Mouse (Mus musculus) liver, embryonic 14.5 days (tissue): Measurements from ENCODE around the gene Kcng4. TPM values are rescaled to one million over a fixed set of nuclear protein-coding genes. Genes with fewer than 3 reads are reported as not detected.

Source experiments
- ATAC-seq: fragments of 200-750 bp; cut with Nextera tagmentation; 2 replicates; pipeline ENCODE4 v1.8.0; 2017; ENCODE audit warnings: moderate number of reproducible peaks, mild to moderate bottlenecking, moderate library complexity; ENCODE audit not compliant: insufficient read depth
- DNase-seq, 3 experiments: peaks; one replicate each; pipeline ENCODE4 v3.0.0-alpha.2; 2012 to 2013; ENCODE audit warnings: low read depth in 3 of 3, low spot score in 3 of 3
- H3K27ac ChIP-seq: fragments of 300-500 bp; sonication (generic); 2 replicates; pipeline ENCODE4 v1.5.1; 2014; ENCODE audit warnings: moderate library complexity, mild to moderate bottlenecking, control low read depth, inconsistent platforms
- H3K27me3 ChIP-seq: fragments of 300-500 bp; sonication (generic); 2 replicates; pipeline ENCODE4 v1.6.1; 2014; ENCODE audit warnings: mild to moderate bottlenecking, low read length, moderate library complexity; ENCODE audit not compliant: control insufficient read depth, insufficient read depth
- H3K36me3 ChIP-seq: fragments of 300-500 bp; sonication (generic); replicated peaks from 2 replicates; pipeline ENCODE4 v1.6.1; 2014; ENCODE audit warnings: low read depth; ENCODE audit not compliant: control insufficient read depth, insufficient read depth
- H3K4me1 ChIP-seq, 2 experiments: fragments of 200-500 bp in 1 of 2; fragments of 300-500 bp in 1 of 2; sonication (generic) in 1 of 2; replicated peaks; 2 replicates each; pipeline ENCODE4 v1.6.1; 2012 to 2014; ENCODE audit warnings: antibody characterized with exemption in 1 of 2, inconsistent platforms in 1 of 2, low read length in 1 of 2; ENCODE audit not compliant: control insufficient read depth in 2 of 2, insufficient read depth in 2 of 2
- H3K4me2 ChIP-seq: fragments of 300-500 bp; sonication (generic); 2 replicates; pipeline ENCODE4 v1.6.1; 2014; ENCODE audit warnings: low read depth, mild to moderate bottlenecking, control low read depth, moderate library complexity
- H3K4me3 ChIP-seq, 2 experiments: fragments of 200-500 bp in 1 of 2; fragments of 300-500 bp in 1 of 2; sonication (generic) in 1 of 2; 2 replicates each; pipeline ENCODE4 v1.5.1; 2012 to 2014; ENCODE audit warnings: low read depth in 2 of 2, low read length in 2 of 2, mild to moderate bottlenecking in 2 of 2, control low read depth in 1 of 2, inconsistent platforms in 1 of 2, moderate library complexity in 1 of 2; ENCODE audit not compliant: insufficient read depth in 1 of 2
- H3K9ac ChIP-seq: fragments of 300-500 bp; sonication (generic); replicated peaks from 2 replicates; pipeline ENCODE4 v1.6.1; 2014; ENCODE audit warnings: mild to moderate bottlenecking, control low read depth, moderate library complexity
- H3K9me3 ChIP-seq: fragments of 300-500 bp; sonication (generic); 2 replicates; pipeline ENCODE4 v1.6.1; 2016; ENCODE audit warnings: low read length, mixed read lengths; ENCODE audit not compliant: control insufficient read depth
- CTCF ChIP-seq: IDR thresholded peaks from 2 replicates; pipeline ENCODE4 v1.5.1; 2016; ENCODE audit warnings: antibody characterized with exemption, low read depth, control low read depth
- EP300 ChIP-seq: IDR thresholded peaks from 2 replicates; pipeline ENCODE4 v1.6.1; 2016; ENCODE audit warnings: antibody characterized with exemption, low read depth
- WGBS: fragments of 180-500 bp; shearing (Covaris S2); extraction: QIAGEN DNeasy Blood & Tissue Kit; methylation state at CpG from one replicate; pipeline ENCODE4 v1.1.7; 2014; ENCODE audit not compliant: insufficient replicate concordance; 5-methylcytosine and 5-hydroxymethylcytosine counted together
- polyA plus RNA-seq, 2 experiments: library from polyadenylated mRNA; depleted of rRNA in 1 of 2; stranded (reverse) in 1 of 2; unstranded in 1 of 2; fragments of >200 nt; fragmentation: Nextera tagmentation in 1 of 2; extraction: Ambion mirVana in 1 of 2; gene quantifications; 2 replicates each; pipeline versions ENCODE4 v1.2.1 to v1.2.3; 2012 to 2014

Kcng4 gene
- polyA plus RNA-seq, 2 experiments: not detected

GRCm38 (mm10) chr8:119623061-119623460 is 12.4 kb downstream of the Kcng4 start:
- no peaks in the 10 kb centered on the region for H3K27me3 ChIP-seq
- H3K27ac ChIP-seq: no peak overlapping the region
- DNase-seq (no peak), ATAC-seq (no peak)
- H3K4me1 ChIP-seq: peaks cover 0 to 6% of the 10 kb centered on the region in 2 experiments; a peak in 3 of 4 replicates
- no peak overlapping the region for H3K4me2 ChIP-seq
- H3K4me3 ChIP-seq: no peak overlapping the region
- TF ChIP-seq CTCF (no peak), EP300 (no peak)
- no peaks in the 10 kb centered on the region for H3K9me3 ChIP-seq
- WGBS: 72% methylated on average over 8 of the region's 8 CpGs
- no peaks in the 10 kb centered on the region for H3K36me3 ChIP-seq
- H3K9ac ChIP-seq: no peak overlapping the region

- Histone ChIP-seq H3K36me3 (no peaks in the 10 kb centered on the region), H3K4me1 (peaks cover 0 to 3% of the 10 kb centered on the region in 2 experiments; a peak in 3 of 4 replicates)
Observed at GRCm38 (mm10) chr8:119622555-119622954, 12.9 kb downstream of the Kcng4 start.

GRCm38 (mm10) chr8:119620848-119621465 is 14.5 kb downstream of the Kcng4 start:
- Histone ChIP-seq H3K27me3 (no peaks in the 10 kb centered on the region), H3K4me1 (no peaks in the 10 kb centered on the region), H3K9ac (no peak overlapping the region), H3K4me3 (no peak overlapping the region), H3K9me3 (no peaks in the 10 kb centered on the region), H3K27ac (no peak overlapping the region), H3K4me2 (no peak overlapping the region), H3K36me3 (no peaks in the 10 kb centered on the region)
- 65% methylated on average over 14 of the region's 14 CpGs for WGBS
- DNase-seq (no peak), ATAC-seq (no peak)
- TF ChIP-seq CTCF (no peak), EP300 (no peak)

More at GRCm38 (mm10) chr8:119622555-119622954, 12.9 kb downstream of the Kcng4 start:
- Histone ChIP-seq H3K9ac (no peak overlapping the region), H3K9me3 (no peaks in the 10 kb centered on the region), H3K4me3 (no peak overlapping the region), H3K27me3 (no peaks in the 10 kb centered on the region), H3K4me2 (no peak overlapping the region), H3K27ac (no peak overlapping the region)
- no peak for ATAC-seq
- WGBS: 50% methylated on average over 4 of the region's 4 CpGs
- no peak for TF ChIP-seq EP300
- TF ChIP-seq CTCF: no peak
- no peak for DNase-seq

- no peak overlapping the region for H3K4me2 ChIP-seq
- DNase-seq: no peak
- 53% methylated on average over 6 of the region's 6 CpGs for whole genome bisulfite sequencing
- H3K36me3 ChIP-seq: no peaks in the 10 kb centered on the region
- H3K27ac ChIP-seq: no peak overlapping the region
- H3K4me1 ChIP-seq: no peaks in the 10 kb centered on the region
- no peaks in the 10 kb centered on the region for H3K27me3 ChIP-seq
- ATAC-seq: no peak
- no peak for TF ChIP-seq CTCF
- TF ChIP-seq EP300: no peak
- H3K4me3 ChIP-seq: no peak overlapping the region
- no peak overlapping the region for H3K9ac ChIP-seq
- H3K9me3 ChIP-seq: no peaks in the 10 kb centered on the region
Observed at GRCm38 (mm10) chr8:119620116-119620840, 15.2 kb downstream of the Kcng4 start.

GRCm38 (mm10) chr8:119618887-119619286 is 16.6 kb downstream of the Kcng4 start:
- no peak for DNase-seq
- Histone ChIP-seq H3K9me3 (no peaks in the 10 kb centered on the region), H3K4me2 (no peak overlapping the region), H3K9ac (no peak overlapping the region), H3K36me3 (no peaks in the 10 kb centered on the region), H3K27me3 (no peaks in the 10 kb centered on the region), H3K4me3 (no peak overlapping the region), H3K4me1 (no peaks in the 10 kb centered on the region), H3K27ac (no peak overlapping the region)
- 35% methylated on average over 5 of the region's 5 CpGs for WGBS
- ATAC-seq: no peak
- TF ChIP-seq EP300 (no peak), CTCF (no peak)
